Mouse (Mus musculus): ENCODE results near the gene Gcdh.
"Not testable (repeated sequence)": the region's sequence is repeated elsewhere in the genome, so short reads cannot be mapped to it uniquely, and the experiment has no call there.

The Gcdh gene

GRCm38 (mm10) chr8:84910551-84910950 lies 16.8 kb upstream of the Gcdh start:
- in situ Hi-C loops (cut with MboI) = no loop called here

- in situ Hi-C loops (cut with MboI) = no loop called here
Measured at GRCm38 (mm10) chr8:84909949-84910348, 16.2 kb upstream of the Gcdh start.

GRCm38 (mm10) chr8:84909162-84909767 lies 15.5 kb upstream of the Gcdh start:
- in situ Hi-C loops (cut with MboI) = no loop called here

GRCm38 (mm10) chr8:84908421-84909161 lies 14.9 kb upstream of the Gcdh start, which contains the start of gene Dnase2a:
Dnase2a (plus strand) TSS chr8:84908560.
- in situ Hi-C loops (cut with MboI) = no loop called here

GRCm38 (mm10) chr8:84907979-84908378 lies 14.3 kb upstream of the Gcdh start:
- in situ Hi-C loops (cut with MboI) = not testable (repeated sequence)

- in situ Hi-C loops (cut with MboI) = no loop called here
Measured at GRCm38 (mm10) chr8:84907493-84907892, 13.8 kb upstream of the Gcdh start.

- in situ Hi-C loops (cut with MboI) = no loop called here
Measured at GRCm38 (mm10) chr8:84907037-84907436, 13.3 kb upstream of the Gcdh start.

- in situ Hi-C loops (cut with MboI) = no loop called here
Measured at GRCm38 (mm10) chr8:84904351-84904750, 10.6 kb upstream of the Gcdh start.

GRCm38 (mm10) chr8:84902920-84903661 lies 9.4 kb upstream of the Gcdh start:
- in situ Hi-C loops (cut with MboI) = no loop called here

GRCm38 (mm10) chr8:84902367-84902919 lies 8.7 kb upstream of the Gcdh start:
- in situ Hi-C loops (cut with MboI) = no loop called here

- in situ Hi-C loops (cut with MboI) = no loop called here
Measured at GRCm38 (mm10) chr8:84901752-84902151, 8.0 kb upstream of the Gcdh start, which contains the start of gene Klf1. Klf1 (plus strand) TSS chr8:84901928.

GRCm38 (mm10) chr8:84901071-84901470 lies 7.3 kb upstream of the Gcdh start:
- in situ Hi-C loops (cut with MboI) = no loop called here

- in situ Hi-C loops (cut with MboI) = no loop called here
Measured at GRCm38 (mm10) chr8:84895963-84896362, 2.2 kb upstream of the Gcdh start.

GRCm38 (mm10) chr8:84892993-84893708 lies 570 bp downstream of the Gcdh start:
- in situ Hi-C loops (cut with MboI) = no loop called here

GRCm38 (mm10) chr8:84889141-84889540 lies 4.6 kb downstream of the Gcdh start:
- in situ Hi-C loops (cut with MboI) = no loop called here

- in situ Hi-C loops (cut with MboI) = no loop called here
Measured at GRCm38 (mm10) chr8:84888280-84888679, 5.4 kb downstream of the Gcdh start.

GRCm38 (mm10) chr8:84884728-84885127 lies 9.0 kb downstream of the Gcdh start:
- in situ Hi-C loops (cut with MboI) = no loop called here

GRCm38 (mm10) chr8:84878915-84879314 lies 14.8 kb downstream of the Gcdh start:
- in situ Hi-C loops (cut with MboI) = no loop called here

GRCm38 (mm10) chr8:84877297-84878035 lies 16.3 kb downstream of the Gcdh start:
- in situ Hi-C loops (cut with MboI) = no loop called here

GRCm38 (mm10) chr8:84874339-84874738 lies 19.4 kb downstream of the Gcdh start:
- in situ Hi-C loops (cut with MboI) = no loop called here

- in situ Hi-C loops (cut with MboI) = no loop called here
Measured at GRCm38 (mm10) chr8:84873016-84873415, 20.7 kb downstream of the Gcdh start.

All from mature B cell (primary cell).